Mouse (Mus musculus): ENCODE results near the gene Dnmt3a.

DNA sequence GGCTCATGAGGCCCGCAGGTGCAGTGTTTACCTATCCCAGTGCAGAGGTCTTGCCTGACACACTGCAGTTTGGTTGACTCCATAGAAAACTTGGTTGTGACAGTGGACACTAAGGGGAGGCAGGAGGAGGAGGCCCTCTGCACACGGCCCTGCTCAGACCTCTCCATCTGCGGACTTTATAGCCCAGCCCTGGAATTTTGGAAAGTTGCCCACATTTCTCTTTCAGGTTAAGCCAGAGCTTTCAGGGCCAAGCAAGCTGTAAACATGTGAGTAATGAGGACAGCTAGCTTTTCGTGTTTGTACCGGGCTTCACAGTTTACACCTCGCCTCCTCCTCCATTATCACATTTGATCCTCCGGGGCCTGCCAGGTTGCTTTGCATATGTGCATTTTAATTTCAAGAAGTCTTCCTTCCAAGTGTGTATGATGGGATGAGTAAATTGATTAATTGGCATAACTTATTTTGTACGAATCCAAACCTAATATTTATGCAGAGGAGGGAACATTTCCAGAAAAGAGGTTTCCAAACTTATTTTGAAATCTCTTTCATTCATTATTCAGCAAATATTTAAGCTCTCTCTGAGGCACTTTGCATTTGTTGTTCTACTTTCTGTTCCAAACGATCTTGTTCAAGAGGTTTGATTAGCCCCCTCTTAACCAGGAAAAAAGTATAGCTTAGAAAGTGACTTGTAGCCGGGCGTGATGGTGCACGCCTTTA, 61.0 kb downstream of the Dnmt3a start:
- no peak for TF ChIP-seq POLR2A (IDR thresholded peaks at IDR 0.05; ENCODE audit: low read depth, low read length)
- TF ChIP-seq CTCF (conservative IDR thresholded peaks at IDR 0.05; ENCODE audit: insufficient read depth, insufficient read length, low read depth, low read length) = no peak
